Mouse (Mus musculus): Measurements from ENCODE around the gene Foxk2. TPM values are rescaled to one million over a fixed set of nuclear protein-coding genes. Genes with fewer than 3 reads are reported as not detected.
"Not testable (repeated sequence)": the region's sequence is repeated elsewhere in the genome, so short reads cannot be mapped to it uniquely, and the experiment has no call there.

Gene Foxk2
- polyA plus RNA-seq, 1 experiment from 2014 or later: 14.6 TPM

GRCm38 (mm10) chr11:121294771-121295170, 35.0 kb downstream of the Foxk2 start:
- H3K27ac ChIP-seq (replicated peaks): no peak overlapping the region
- no peaks in the 10 kb centered on the region for H3K9me3 ChIP-seq
- WGBS: 95% methylated on average over 5 of the region's 5 CpGs
- H3K9ac ChIP-seq (replicated peaks): no peak overlapping the region
- no peak overlapping the region for H3K4me3 ChIP-seq
- H3K36me3 ChIP-seq: peaks cover 63% of the 10 kb centered on the region
- H3K27me3 ChIP-seq: no peaks in the 10 kb centered on the region
- no peaks in the 10 kb centered on the region for H3K4me1 ChIP-seq
- ATAC-seq (replicated peaks): no peak
- no peak overlapping the region for H3K4me2 ChIP-seq (replicated peaks)

GRCm38 (mm10) chr11:121298493-121298892, 38.7 kb downstream of the Foxk2 start:
- no peaks in the 10 kb centered on the region for H3K4me1 ChIP-seq
- no peak overlapping the region for H3K4me3 ChIP-seq
- H3K9me3 ChIP-seq: no peaks in the 10 kb centered on the region
- H3K9ac ChIP-seq (replicated peaks): no peak overlapping the region
- H3K4me2 ChIP-seq (replicated peaks): no peak overlapping the region
- H3K27ac ChIP-seq (replicated peaks): no peak overlapping the region
- no peaks in the 10 kb centered on the region for H3K27me3 ChIP-seq
- peaks cover 69% of the 10 kb centered on the region for H3K36me3 ChIP-seq
- no peak for ATAC-seq (replicated peaks)
- 93% methylated on average over 8 of the region's 8 CpGs for WGBS

- Histone ChIP-seq H3K4me2 (replicated peaks) (no peak overlapping the region), H3K9ac (replicated peaks) (no peak overlapping the region), H3K27me3 (no peaks in the 10 kb centered on the region), H3K4me3 (no peak overlapping the region), H3K36me3 (peaks cover 80% of the 10 kb centered on the region), H3K27ac (replicated peaks) (no peak overlapping the region), H3K9me3 (no peaks in the 10 kb centered on the region), H3K4me1 (no peaks in the 10 kb centered on the region)
- no peak for ATAC-seq (replicated peaks)
- 94% methylated on average over 9 of the region's 9 CpGs for WGBS
Measured at GRCm38 (mm10) chr11:121300265-121300664, 40.5 kb downstream of the Foxk2 start.

- 89% methylated on average over 6 of the region's 6 CpGs for WGBS
- no peak for ATAC-seq (replicated peaks)
Measured at GRCm38 (mm10) chr11:121305371-121305770, 45.6 kb downstream of the Foxk2 start.

GRCm38 (mm10) chr11:121306608-121307007, 46.8 kb downstream of the Foxk2 start:
- H3K27ac ChIP-seq (replicated peaks): no peak overlapping the region
- no peak for ATAC-seq (replicated peaks)

More at GRCm38 (mm10) chr11:121305371-121305770, 45.6 kb downstream of the Foxk2 start:
- Histone ChIP-seq H3K4me1 (no peaks in the 10 kb centered on the region), H3K36me3 (peaks cover 79% of the 10 kb centered on the region), H3K9ac (replicated peaks) (no peak overlapping the region), H3K4me2 (replicated peaks) (no peak overlapping the region), H3K27ac (replicated peaks) (no peak overlapping the region), H3K4me3 (no peak overlapping the region), H3K27me3 (no peaks in the 10 kb centered on the region), H3K9me3 (no peaks in the 10 kb centered on the region)

GRCm38 (mm10) chr11:121307712-121308111, 47.9 kb downstream of the Foxk2 start:
- not testable (repeated sequence) for H3K27ac ChIP-seq (replicated peaks); H3K27me3 ChIP-seq; ATAC-seq (replicated peaks); H3K4me1 ChIP-seq; H3K9me3 ChIP-seq; H3K4me3 ChIP-seq; H3K9ac ChIP-seq (replicated peaks); H3K4me2 ChIP-seq (replicated peaks)
- H3K36me3 ChIP-seq: peaks cover 66% of the 10 kb centered on the region
- 95% methylated on average over 6 of the region's 6 CpGs for WGBS

More at GRCm38 (mm10) chr11:121306608-121307007, 46.8 kb downstream of the Foxk2 start:
- Histone ChIP-seq H3K27me3 (no peaks in the 10 kb centered on the region), H3K4me2 (replicated peaks) (no peak overlapping the region), H3K4me1 (no peaks in the 10 kb centered on the region), H3K4me3 (no peak overlapping the region), H3K9ac (replicated peaks) (no peak overlapping the region), H3K36me3 (peaks cover 76% of the 10 kb centered on the region), H3K9me3 (no peaks in the 10 kb centered on the region)
- 96% methylated on average over 8 of the region's 8 CpGs for WGBS

GRCm38 (mm10) chr11:121326034-121326433, 66.2 kb downstream of the Foxk2 start:
- Histone ChIP-seq H3K4me3 (no peak overlapping the region), H3K9me3 (no peaks in the 10 kb centered on the region), H3K4me1 (no peaks in the 10 kb centered on the region), H3K27ac (replicated peaks) (no peak overlapping the region), H3K27me3 (no peaks in the 10 kb centered on the region), H3K4me2 (replicated peaks) (no peak overlapping the region), H3K9ac (replicated peaks) (no peak overlapping the region), H3K36me3 (peaks cover 43% of the 10 kb centered on the region)
- ATAC-seq (replicated peaks): no peak
- 89% methylated on average over 1 of the region's 1 CpGs for WGBS

GRCm38 (mm10) chr11:121326681-121327080, 66.9 kb downstream of the Foxk2 start:
- Histone ChIP-seq H3K27me3 (no peaks in the 10 kb centered on the region), H3K4me1 (no peaks in the 10 kb centered on the region), H3K9ac (replicated peaks) (no peak overlapping the region), H3K36me3 (peaks cover 43% of the 10 kb centered on the region), H3K27ac (replicated peaks) (no peak overlapping the region), H3K4me2 (replicated peaks) (no peak overlapping the region), H3K4me3 (no peak overlapping the region), H3K9me3 (no peaks in the 10 kb centered on the region)
- ATAC-seq (replicated peaks): no peak
- 98% methylated on average over 5 of the region's 5 CpGs for WGBS

- Histone ChIP-seq H3K4me1 (no peaks in the 10 kb centered on the region), H3K4me3 (no peak overlapping the region), H3K4me2 (replicated peaks) (no peak overlapping the region), H3K27ac (replicated peaks) (no peak overlapping the region), H3K9ac (replicated peaks) (no peak overlapping the region), H3K27me3 (no peaks in the 10 kb centered on the region), H3K36me3 (peaks cover 53% of the 10 kb centered on the region), H3K9me3 (no peaks in the 10 kb centered on the region)
- ATAC-seq (replicated peaks): no peak
- WGBS: 99% methylated on average over 9 of the region's 9 CpGs
Measured at GRCm38 (mm10) chr11:121328206-121328605, 68.4 kb downstream of the Foxk2 start.

- Histone ChIP-seq H3K9me3 (no peaks in the 10 kb centered on the region), H3K4me3 (no peak overlapping the region), H3K36me3 (peaks cover 53% of the 10 kb centered on the region), H3K9ac (replicated peaks) (no peak overlapping the region), H3K4me2 (replicated peaks) (no peak overlapping the region), H3K27me3 (no peaks in the 10 kb centered on the region), H3K27ac (replicated peaks) (no peak overlapping the region), H3K4me1 (no peaks in the 10 kb centered on the region)
- ATAC-seq (replicated peaks): no peak
Measured at GRCm38 (mm10) chr11:121328619-121329018, 68.8 kb downstream of the Foxk2 start.

- no peaks in the 10 kb centered on the region for H3K27me3 ChIP-seq
- no peak overlapping the region for H3K4me3 ChIP-seq
- no peaks in the 10 kb centered on the region for H3K4me1 ChIP-seq
- ATAC-seq (replicated peaks): no peak
- 83% methylated on average over 3 of the region's 3 CpGs for WGBS
- no peak overlapping the region for H3K27ac ChIP-seq (replicated peaks)
- H3K36me3 ChIP-seq: peaks cover 63% of the 10 kb centered on the region
- no peak overlapping the region for H3K4me2 ChIP-seq (replicated peaks)
- H3K9ac ChIP-seq (replicated peaks): no peak overlapping the region
- H3K9me3 ChIP-seq: no peaks in the 10 kb centered on the region
Measured at GRCm38 (mm10) chr11:121331641-121332040, 71.9 kb downstream of the Foxk2 start.

- 88% methylated on average over 1 of the region's 1 CpGs for WGBS
Measured at GRCm38 (mm10) chr11:121339647-121340046, 79.9 kb downstream of the Foxk2 start.

GRCm38 (mm10) chr11:121340287-121340686, 80.5 kb downstream of the Foxk2 start:
- H3K9me3 ChIP-seq: no peaks in the 10 kb centered on the region
- 96% methylated on average over 1 of the region's 1 CpGs for WGBS
- no peak for ATAC-seq (replicated peaks)
- no peak overlapping the region for H3K4me2 ChIP-seq (replicated peaks)
- H3K27ac ChIP-seq (replicated peaks): no peak overlapping the region
- H3K4me3 ChIP-seq: no peak overlapping the region
- H3K36me3 ChIP-seq: peaks cover 24% of the 10 kb centered on the region
- no peak overlapping the region for H3K9ac ChIP-seq (replicated peaks)
- no peaks in the 10 kb centered on the region for H3K27me3 ChIP-seq
- no peaks in the 10 kb centered on the region for H3K4me1 ChIP-seq

More at GRCm38 (mm10) chr11:121339647-121340046, 79.9 kb downstream of the Foxk2 start:
- no peak for ATAC-seq (replicated peaks)
- no peak overlapping the region for H3K4me3 ChIP-seq
- no peak overlapping the region for H3K9ac ChIP-seq (replicated peaks)
- H3K27ac ChIP-seq (replicated peaks): no peak overlapping the region
- H3K9me3 ChIP-seq: no peaks in the 10 kb centered on the region
- H3K36me3 ChIP-seq: peaks cover 27% of the 10 kb centered on the region
- no peak overlapping the region for H3K4me2 ChIP-seq (replicated peaks)
- no peaks in the 10 kb centered on the region for H3K4me1 ChIP-seq
- no peaks in the 10 kb centered on the region for H3K27me3 ChIP-seq

Data from forebrain, embryonic 15.5 days (tissue).